Mouse (Mus musculus) adrenal gland, adult 2 months (tissue): ENCODE results near the gene Mical3. TPM values are rescaled to one million over a fixed set of nuclear protein-coding genes. Genes with fewer than 3 reads are reported as not detected.
A peak's percentile ranks its signal among the peaks of the same experiment; 100 is the strongest.

Experiments used
- DNase-seq: peaks from one replicate; pipeline ENCODE4 v3.0.0; 2021
- polyA plus RNA-seq: library from polyadenylated mRNA; depleted of rRNA; stranded (reverse); fragments of >200 nt; gene quantifications from 2 replicates; pipeline ENCODE4 v1.2.3, GENCODE M21; 2012
- total RNA-seq, 2 experiments: library from RNA; stranded (reverse); gene quantifications; 2 replicates each; pipeline ENCODE4 v1.2.3; 2021

Mical3 gene
- total and polyA plus RNA-seq, 3 experiments = 19.9 to 44.3 (median 34.0) TPM

DNA sequence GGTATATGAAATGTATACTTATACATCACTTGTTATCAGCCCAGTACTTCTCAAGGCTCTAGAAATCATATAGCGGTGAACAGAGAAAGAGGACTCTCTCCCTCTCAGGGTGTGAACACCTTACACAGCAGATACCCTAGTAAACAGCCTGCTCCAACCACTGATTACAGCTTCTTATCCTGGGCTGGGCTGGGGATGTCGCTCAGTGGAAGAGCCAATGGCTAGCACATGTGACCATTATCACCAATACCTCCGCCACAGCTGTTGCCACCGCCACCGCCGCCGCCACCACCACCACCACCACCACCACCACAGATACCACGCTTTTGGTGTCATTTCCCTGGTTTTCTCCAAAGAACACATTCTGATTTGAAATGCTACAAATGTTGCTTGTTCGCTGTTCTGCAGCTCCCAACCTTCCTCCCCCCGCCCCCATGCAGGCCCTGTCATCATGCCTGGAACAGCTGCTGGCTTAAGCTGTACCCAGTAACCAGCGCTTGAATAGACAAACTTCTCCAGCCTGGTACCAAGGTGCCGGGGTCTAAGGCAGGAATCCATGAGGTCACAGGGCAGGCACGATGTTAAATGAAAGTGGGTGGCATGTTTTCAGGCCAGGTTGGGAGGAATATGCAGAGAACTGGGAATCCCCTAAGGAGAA is 78.7 kb downstream of the Mical3 start:
- no peak for DNase-seq

DNA sequence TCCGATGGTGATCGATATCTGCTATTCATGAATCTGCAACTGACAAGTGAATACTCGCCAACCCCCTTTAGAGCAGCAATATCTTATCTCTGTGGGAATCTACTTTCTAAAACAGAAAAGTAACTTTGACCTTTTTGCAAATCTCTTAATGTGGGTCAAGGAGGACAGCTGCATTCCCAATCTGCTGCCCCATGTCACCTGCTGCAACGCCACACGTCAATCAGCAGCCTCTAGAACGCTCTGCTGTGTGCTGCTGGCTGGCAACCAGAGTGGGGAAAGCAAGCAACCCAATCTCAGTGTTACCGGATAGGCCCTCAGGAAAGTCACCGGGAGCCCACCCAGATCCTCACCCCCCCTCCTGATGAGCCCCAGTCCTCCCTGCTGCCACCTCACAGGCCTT is 79.4 kb downstream of the Mical3 start:
- no peak for DNase-seq

DNA sequence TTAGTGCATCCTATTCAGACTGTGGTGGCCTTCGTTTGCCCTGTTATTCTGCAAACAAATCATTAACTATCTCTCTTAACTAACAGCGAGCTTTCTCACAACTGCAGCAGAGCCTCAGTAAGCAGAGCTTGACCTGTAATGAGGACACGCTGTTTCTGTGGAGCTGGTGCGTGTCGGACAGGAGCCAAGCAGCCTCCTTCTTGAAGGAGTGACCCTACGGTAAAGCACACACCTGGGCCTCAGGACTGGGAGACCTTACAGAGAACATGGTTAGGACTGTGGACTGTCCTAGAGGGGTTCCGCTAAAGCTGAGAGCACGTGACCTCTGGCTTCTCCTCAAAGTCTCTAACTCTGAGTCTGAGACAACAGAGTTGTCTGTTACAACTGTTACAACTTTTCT is 82.1 kb downstream of the Mical3 start:
- DNase-seq = no peak

DNA sequence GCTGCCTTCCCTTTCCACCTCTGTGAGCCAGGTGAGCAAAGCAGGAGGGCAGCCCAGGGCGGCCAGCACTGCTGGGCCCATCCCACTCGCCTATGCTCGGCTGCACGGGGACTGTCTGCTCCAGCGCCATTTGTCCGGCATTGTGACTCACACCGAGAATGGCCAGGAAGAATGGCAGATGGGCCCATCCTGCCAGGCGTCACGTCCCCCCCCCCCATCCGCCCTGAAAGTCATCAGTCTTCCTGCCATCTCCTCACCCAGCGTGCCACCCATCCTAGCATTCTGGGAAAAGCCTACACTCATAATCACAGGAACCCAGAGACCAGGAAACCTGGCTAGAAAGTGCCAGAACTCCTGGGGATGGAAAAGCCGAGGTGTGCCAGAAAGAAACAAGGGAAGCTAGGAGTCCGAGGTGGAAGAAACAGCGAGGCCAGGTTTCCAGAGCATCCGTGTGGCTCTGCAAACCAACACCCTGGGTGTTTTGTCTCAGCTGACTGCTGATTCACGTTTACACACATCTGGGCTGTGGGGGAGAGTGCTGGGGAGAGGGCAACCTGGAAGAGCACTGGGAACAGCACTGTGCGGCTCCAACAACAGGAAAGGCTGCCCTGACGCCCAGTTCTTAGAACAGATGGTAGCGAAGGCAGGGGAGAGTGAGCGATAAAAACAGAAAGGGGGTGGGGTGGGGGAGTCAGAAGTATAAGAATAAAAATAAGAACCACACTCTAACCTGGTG is 85.3 kb downstream of the Mical3 start:
- DNase-seq = peak; percentile 36

DNA sequence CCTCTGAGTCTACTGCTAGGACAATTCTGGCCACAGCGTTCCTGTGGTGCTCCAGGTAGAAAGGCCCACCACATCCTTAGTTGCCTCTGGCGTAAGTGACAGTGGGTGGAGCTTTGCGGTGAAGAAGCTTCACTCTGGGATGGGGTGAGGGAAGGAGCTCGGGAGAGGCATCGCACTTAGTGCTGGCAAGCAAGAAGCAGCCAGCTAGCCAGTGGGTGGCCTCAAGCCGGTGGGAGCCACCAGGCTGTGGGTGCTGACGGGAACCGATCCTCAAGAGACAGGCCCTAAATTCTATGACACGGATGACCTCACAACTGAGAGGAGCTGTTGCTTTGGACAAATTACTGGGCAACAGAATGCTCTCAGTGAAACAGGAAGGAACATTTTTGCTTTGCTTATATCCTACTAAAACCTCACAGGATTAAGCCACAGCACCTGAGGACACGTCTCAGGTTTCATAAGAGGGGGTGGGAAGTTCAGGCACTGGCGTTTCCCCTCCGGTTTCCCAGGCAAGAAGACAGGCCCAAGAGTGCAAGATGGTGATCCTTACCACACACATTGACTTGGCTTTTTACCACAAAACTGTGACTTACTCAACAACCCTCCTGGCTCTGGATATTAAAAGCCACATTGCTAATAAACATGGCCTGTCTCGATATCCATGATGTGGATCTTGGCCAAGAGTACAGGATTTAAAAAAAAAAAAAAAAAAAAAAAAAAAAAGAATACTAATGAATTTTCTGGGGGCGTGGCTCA is 87.2 kb downstream of the Mical3 start:
- DNase-seq = no peak

DNA sequence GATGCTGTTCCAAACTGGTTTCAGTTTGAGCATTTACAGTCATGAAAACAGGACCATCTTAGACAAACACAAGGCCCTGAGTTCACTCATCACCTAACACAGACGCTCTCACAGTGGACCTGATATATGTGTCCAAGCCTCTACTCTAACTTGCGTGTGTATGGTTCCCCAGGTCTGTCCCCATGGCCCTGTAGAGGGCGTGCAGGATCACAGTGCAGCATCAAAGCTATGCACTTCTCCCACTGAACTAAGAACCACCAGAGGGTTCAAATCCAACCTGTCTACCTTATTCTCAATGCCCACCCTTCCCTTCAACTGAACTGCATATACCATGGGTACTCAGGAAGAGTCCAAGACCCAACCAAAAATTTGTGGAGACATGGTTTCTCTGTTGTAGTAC is 91.1 kb downstream of the Mical3 start:
- DNase-seq = no peak

DNA sequence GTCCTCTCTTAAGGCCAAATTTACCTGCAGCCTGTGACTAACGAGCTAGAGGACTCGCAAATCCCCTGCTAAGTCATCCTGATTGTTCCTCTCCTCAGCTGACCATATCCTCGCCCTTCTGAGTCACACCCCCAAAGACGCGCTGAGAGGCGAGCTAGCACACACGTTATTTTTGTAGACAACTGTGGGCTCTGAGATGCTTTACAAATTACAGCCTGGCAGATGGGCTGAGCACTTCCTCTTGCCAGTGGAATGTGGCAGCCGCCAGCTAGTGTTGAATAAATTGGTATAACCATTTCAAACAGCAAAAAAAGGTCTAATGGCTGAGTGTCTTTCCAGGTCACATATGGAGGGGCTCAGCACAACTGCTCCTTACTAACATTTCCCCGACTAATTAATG is 91.5 kb downstream of the Mical3 start:
- DNase-seq = no peak

DNA sequence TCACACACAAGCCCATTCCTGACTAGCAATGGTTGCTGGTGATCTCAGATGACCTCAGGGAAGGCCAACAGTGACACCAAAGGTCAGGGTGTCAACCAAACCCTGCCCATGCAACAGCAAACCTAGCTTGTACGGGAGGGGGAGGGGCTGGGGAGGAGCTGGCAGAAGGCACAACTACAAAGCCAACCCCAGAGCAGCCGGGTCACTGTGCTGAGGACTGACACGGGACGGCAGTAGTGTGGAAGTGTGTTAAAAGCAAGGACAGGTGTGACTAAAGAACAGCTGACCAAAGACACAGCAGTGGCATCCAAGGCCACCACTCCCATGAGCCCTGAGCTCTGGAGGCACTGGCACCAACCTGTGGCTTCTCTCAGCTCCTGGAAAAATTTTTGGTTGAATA is 93.7 kb downstream of the Mical3 start:
- peak; percentile 68 for DNase-seq

DNA sequence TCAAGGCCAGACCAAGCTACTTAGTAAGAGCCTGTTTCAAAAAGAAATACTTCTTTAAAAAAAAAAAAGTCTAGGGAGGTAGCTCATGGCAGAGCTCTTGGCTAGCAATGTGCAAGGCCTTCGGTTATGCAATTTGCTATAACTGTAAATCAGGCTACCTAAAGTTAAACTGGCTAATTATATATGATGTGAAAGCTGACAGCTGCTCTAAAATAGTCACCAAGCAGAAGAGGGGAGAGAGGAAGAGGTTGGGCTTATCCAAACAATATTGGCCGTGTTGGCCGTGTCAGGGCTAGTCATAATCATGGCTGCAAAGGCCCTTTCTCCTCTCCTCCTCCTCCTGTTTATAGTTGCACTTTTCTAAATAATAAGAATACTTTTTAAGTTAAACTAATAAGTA is 94.9 kb downstream of the Mical3 start:
- no peak for DNase-seq

DNA sequence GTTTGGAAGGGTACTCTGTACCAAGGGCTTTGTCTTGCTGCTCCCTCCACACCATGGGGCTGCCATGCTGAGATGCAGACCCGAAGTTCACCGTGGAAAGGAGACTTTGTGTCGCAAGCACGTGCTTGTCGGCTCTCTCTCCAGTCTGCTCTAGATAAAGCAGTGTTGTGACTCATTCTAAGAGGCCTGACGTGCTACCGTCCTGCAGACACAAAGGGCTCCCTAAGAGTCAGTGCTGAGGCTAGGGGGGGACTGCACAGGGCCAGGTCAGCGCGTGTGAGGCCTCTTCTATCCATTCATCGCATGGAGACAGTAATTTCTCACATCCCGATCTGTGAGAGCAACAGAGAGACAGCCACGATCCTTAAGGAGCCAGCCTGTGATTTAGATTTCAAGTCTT is 95.5 kb downstream of the Mical3 start:
- peak; percentile 66 for DNase-seq

DNA sequence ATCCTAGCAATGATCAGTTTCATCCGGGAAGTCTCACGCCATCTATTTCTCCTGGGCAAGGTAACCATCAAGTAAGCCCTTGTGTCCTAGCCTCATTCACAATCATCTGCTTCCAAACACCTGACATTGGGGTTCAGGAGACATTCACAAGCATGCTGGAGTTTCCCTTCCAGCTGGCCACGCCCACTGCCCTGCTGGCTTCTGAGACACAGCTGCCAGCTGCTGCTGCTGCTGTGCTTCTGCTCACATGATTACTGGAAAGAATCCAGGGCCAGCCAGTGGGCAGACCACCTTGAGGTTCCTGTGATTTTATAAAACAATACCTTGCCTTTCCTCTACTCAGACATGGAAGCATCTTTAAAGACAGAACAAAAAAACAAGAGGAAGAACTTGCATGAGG is 97.5 kb downstream of the Mical3 start:
- no peak for DNase-seq

DNA sequence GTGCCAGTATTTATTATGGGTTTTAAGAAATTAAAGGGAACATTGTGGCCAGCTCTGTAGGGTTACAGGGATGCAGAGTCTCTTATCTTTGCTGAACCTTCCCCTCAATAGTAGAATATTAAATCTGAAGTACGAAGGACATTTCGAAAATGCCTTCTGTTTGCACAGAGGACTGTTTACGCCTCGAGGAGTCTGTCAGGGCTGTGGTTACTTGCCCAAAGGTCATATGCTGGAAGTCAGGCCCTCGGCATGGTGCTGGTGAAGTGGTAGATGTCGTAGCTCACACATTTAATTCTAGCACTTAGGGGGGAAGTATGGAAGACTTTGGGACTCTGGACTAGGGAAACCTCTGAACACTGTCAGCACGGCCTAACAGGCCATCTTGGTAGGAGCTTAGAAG is 99.4 kb downstream of the Mical3 start:
- no peak for DNase-seq

DNA sequence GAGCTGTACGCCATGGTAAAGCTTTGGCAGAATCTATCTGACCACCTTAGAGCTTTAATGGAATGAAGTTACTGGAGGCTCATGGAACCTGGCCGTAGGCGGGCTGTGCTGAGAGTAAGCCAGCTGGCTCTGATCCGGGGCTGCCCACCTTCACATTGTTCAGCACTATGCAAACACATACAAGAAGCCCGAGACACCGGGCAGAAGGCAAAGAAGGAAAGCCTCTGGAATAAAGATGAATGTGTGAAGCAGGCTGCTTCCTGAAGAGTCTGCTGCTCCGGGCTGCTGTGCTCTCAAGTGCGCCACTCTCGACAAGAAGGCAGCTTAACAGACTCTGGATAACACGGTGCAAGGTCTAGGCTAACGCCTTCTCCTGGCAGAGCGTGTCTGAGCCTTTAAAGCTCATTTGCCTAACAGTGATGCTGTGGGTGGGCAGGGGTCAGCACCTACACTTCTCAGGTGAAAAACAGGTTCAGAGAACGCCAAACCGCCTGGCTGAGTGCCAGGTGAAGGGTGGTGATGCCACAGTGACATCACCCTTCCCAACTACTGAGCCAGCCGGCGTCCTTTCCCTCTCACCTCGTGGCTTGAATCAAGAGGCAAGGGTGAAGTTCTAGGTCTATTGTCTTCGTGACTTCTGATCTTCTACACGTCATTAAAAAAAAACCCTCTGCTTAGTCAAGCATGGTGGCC is 100.8 kb downstream of the Mical3 start:
- no peak for DNase-seq

DNA sequence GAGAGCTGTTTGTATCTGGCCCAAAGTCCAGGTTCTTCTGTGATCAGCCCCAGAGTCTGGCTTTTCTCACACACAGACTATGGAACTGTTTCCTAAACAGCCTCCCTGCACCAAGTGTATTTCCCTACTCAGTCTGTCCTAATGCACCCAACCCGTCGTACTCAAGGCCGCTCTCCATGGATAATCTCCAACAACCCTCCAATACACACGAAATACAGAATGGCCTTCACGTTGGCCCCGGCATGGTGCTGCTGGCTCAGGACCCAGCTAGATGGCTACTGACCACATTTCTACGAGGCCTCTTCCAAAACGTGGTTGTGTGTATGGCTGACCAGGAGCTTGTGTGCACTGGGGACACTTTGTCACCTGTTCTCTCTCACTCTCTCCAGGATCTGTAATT is 102.3 kb downstream of the Mical3 start:
- DNase-seq = peak; percentile 59

DNA sequence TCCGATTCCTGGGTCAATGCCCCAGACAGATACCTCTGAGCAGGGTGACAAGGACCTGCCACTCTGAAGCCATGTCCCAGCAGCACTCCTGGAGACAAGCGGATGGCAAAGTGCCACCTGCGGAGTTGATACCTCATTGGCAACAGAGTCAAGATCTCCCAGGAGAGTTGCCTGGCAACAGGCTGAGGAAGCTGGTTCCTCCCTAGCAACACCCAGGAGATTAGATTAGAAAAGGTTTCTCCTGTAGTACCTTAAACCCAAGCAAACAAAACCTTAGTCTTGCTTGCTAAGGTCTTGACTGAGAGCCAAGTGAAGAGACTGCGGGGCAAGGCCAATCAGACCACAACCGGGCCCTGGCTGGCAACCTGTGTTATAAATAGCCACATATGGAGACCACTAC is 103.5 kb downstream of the Mical3 start:
- peak; percentile 30 for DNase-seq

DNA sequence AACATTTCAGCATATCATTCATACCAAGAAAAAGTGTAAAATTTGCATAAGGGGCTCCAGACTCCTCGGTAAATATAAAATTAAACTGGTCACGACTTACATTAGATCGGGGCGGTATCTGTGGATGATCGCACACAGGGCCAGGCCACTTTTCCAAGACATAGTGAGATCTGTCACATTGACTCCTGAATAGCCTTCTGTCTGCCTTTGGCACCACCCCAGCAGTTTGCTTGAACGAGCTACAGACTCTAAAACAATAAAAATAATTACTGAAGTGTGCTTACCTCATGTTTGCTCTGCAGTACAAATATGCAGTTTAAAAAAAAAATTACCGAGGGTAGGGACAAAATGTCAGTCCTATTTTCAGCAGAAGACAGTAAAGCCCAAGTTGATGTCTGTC is 103.9 kb downstream of the Mical3 start:
- DNase-seq = no peak

DNA sequence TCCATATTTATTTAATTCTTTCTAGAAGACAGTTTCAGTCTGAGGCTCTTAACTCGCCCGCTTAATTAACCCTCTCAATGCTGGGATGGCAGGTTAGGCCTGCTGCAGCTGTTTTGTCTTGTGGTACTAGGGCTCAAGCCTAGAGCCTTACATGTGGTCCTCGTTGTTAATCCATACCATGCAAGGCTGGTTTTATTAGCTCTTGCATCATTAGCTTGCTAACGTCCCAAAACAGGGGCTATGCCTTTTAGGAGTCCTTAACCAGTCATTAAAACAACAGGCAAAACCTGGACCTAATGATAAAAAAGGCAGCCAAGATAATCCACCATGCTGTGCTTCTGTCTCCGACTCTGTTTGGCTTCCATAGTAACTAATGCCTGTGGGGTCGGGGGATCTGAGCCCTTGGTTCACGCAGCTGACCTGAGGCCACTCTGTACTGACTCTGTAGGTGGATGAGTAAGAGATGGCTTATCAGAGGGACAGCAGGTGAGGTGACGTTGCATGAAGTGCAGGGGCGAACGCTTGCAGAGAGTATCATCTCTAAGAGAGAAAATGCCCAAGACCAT is 104.7 kb downstream of the Mical3 start:
- DNase-seq = no peak

DNA sequence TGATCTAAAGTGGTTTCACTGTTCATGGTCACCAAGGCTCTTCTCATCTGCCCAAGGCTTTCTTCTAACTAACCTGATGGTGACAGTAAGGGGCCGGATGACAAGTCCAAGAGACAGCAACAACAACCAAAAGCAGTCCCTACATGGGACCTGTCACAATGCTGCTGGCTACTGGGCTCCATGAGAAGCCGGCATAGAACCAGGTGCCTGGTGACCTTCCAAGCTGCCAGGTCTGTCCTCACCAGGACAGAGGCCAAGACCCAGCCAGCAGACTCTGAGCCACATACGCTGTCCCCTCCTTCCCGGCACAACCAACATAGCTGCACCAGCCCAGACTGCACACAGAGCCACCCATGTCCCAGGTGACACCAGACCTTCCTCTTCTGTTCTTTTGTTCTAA is 112.7 kb downstream of the Mical3 start:
- no peak for DNase-seq

DNA sequence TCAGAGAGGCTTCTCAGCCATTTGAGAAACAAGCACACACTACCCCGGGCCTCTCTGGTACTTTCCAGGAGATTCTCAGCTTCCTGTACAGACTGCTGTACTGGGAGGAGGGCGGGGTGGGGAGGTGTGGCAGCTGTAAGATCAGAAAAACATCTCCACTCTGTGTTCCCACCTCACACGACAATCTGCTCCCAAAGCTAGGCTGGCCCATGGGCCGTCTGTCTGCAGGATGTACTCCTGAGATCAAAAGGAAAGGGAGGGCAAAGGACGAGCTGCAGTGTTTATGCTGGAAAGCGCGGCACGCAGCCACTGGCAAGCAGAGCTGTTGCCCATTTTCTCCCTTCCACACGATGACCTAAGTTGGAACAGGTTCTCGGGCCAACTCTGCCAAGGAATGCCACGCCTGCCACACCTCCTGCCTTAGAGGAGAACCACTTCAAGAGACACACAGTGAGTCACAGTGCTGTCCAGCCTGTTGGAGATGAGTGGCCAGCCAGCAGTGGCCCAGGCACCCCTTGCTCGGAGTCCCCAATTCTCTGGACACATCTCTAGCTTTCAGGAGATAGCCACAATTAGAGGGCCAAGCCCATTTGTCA is 113.3 kb downstream of the Mical3 start:
- peak; percentile 87 for DNase-seq

DNA sequence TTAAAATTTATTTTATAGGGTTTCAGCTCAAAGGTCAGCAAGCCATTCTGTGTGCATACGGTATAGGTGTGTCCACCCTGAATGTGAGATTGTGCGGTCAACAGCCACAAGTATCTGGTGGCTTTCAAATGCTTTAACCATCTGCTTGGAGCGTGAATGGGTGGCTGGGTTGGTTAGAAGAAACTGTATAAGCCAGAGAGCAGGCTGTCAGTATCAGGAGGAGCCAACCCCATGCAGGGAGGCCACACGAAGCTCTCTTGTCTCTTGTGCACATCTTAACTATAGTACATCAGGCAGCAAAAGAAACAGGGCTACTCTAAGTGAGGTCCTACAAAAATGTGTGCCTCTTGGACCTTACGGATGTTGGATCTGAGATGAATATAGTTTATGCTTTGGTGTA is 114.7 kb downstream of the Mical3 start:
- no peak for DNase-seq

DNA sequence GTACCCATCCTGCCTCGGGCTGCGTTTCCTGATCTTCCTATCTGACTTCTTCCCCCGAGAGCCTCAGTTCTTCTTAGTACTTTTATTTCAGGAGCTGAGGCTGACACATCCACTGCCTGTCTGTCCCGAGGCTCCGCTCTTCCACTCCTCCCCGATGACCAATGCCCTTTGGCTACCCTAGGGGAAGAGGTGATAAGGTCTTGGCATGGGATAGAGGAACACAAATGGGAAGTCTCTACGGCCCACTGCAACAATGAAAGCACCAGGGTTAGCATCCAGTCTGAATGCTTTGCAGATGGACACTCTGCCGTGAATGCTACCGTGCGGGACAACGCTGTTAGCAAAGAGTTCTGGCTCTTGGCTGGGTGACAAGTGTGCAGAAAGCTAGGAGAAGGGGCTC is 116.5 kb downstream of the Mical3 start:
- no peak for DNase-seq

DNA sequence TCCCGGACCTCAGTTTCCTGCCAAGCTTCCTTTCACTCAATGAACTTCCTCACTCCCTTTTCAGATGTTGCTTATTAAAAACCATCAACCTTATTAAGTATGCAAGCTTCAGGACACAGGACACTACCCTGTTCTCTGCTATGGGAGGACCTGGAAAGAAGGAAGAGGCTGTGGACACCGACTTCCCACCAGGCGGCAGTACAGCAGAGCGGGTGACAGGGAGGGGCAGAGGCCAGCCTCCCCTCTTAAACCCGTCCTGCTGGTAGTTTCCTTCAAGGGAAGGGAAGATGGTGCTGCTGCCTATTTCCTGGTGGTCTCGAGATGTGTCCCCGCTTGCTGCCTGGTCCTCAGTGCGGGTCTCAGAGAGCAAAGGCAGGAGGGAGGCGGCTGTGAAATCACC is 117.0 kb downstream of the Mical3 start:
- DNase-seq = peak; percentile 37
